Mouse (Mus musculus) stomach, postnatal 0 days (tissue): ENCODE data around the gene Peak1.

Experiments used
- CTCF ChIP-seq: IDR thresholded peaks from 2 replicates; pipeline ENCODE4 v1.5.1; 2016; ENCODE audit warnings: antibody characterized with exemption, low read depth, mild to moderate bottlenecking, moderate library complexity
- EP300 ChIP-seq: optimal IDR thresholded peaks from 2 replicates; pipeline ENCODE3; 2016; ENCODE audit warnings: antibody characterized with exemption

DNA sequence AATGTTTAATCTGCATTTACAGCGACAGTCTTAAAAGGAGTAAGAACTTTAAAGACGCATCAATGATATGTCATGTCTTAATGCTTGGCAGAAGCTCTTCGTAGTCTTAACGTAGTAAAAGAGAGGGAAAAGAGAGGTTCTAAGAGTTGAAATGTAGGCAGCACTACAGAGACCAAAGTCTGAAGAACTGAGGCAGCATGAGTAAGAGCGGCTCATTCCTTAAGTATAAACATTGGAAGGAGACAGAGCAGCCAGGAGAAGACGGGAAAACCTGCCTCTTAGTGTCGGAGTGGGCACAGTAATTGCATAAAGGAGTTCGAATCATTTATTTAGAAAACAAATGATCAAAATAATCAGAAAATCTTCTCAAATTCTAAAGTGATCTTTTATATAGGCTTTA lies 173.5 kb downstream of the Peak1 start:
- TF ChIP-seq CTCF (no peak), EP300 (no peak)
